Mouse (Mus musculus): ENCODE data around the gene Atp13a3. TPM values are rescaled to one million over a fixed set of nuclear protein-coding genes. Genes with fewer than 3 reads are reported as not detected.
"Not testable (repeated sequence)": the region's sequence is repeated elsewhere in the genome, so short reads cannot be mapped to it uniquely, and the experiment has no call there.

Atp13a3 gene
- total RNA-seq, 2 experiments from 2014 or later = 71.3 to 76.2 TPM

GRCm38 (mm10) chr16:30416284-30416683 is 10.5 kb upstream of the Atp13a3 start:
- no peak for DNase-seq (ENCODE audit: low spot score in 2 of 2)

GRCm38 (mm10) chr16:30412680-30413079 is 6.9 kb upstream of the Atp13a3 start:
- DNase-seq (ENCODE audit: low spot score in 2 of 2) = no peak

- no peak for DNase-seq (ENCODE audit: low spot score in 2 of 2)
Measured at GRCm38 (mm10) chr16:30410914-30411313, 5.1 kb upstream of the Atp13a3 start.

GRCm38 (mm10) chr16:30407513-30407912 is 1.7 kb upstream of the Atp13a3 start:
- DNase-seq (ENCODE audit: low spot score in 2 of 2) = no peak

DNA sequence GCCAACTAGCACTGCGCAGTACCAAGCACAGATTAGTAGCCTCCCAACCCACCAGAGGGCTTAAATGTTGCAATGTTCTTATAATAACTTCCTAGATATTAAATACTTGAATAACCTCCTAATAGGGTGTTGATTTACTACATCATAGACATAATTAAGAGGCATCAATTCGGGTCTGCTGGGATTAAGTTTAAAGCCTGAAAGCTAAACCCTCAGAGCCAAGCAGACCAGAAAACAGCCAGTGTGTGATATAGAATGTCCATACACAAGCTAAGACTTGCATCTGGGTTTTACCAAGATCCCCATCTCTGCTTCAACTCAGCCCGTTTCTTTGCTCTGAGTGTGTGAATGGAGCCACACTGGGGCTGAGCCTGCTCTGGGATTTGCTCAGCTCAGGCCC is 2.2 kb downstream of the Atp13a3 start:
- DNase-seq (ENCODE audit: low spot score in 2 of 2) = no peak

- no peak for DNase-seq (ENCODE audit: low spot score in 2 of 2)
Measured at GRCm38 (mm10) chr16:30397127-30398057, 8.4 kb downstream of the Atp13a3 start.

DNA sequence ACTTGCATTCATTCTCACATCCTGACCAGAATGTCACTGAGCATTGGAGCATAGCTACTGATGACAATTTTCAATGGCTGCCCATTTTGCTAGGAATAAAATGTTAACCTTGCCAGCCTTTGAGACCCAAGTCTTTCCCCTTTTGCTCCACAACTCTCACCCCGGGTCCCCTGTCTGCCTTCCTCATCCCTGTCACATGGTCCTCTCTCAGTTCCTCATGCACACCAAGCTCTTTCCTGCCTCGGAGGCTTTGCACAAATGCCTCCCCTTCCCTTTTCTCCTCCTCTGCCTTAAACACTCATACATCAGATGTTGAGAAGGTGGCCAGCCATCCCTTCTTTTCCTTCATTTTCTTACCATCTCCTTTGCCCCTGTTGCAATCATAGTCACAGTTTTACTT is 10.6 kb downstream of the Atp13a3 start:
- no peak for DNase-seq (ENCODE audit: low spot score in 2 of 2)

DNA sequence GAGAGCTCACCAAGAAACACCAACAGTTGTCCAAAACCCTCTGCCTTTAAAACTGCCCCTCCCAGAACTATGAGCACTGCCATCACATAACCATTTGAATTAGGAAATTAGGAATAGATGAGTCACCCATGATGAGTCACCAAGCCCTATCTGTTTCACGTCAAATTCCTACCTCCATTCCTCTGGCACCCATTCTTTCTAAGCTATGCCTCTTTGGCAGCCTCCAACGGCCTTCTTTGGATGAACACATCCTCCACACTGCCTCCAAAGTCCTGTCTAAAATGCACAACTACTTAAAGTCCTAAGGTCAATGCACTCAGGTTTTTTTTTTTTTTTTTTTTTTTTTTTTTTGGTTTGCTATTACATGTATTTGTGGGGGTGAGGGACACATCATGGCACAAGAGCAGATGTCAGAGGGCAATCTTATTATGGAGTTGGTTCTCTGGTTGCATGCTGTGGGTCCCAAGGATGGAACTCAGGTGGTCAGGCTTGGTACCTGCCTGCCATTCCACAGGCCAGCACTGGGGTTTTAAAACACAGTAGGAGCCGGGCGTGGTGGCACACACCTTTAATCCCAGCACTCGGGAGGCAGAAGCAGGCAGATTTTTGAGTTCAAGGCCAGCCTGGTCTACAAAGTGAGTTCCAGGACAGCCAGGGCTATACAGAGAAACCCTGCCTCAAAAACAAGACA is 15.0 kb downstream of the Atp13a3 start:
- DNase-seq (ENCODE audit: low spot score in 2 of 2) = no peak

GRCm38 (mm10) chr16:30389831-30390649 is 15.7 kb downstream of the Atp13a3 start:
- DNase-seq (ENCODE audit: low spot score in 2 of 2) = no peak

- DNase-seq (ENCODE audit: low spot score in 2 of 2) = peak in 1 of 2 experiments; percentile 14
Measured at GRCm38 (mm10) chr16:30389210-30389684, 16.5 kb downstream of the Atp13a3 start.

GRCm38 (mm10) chr16:30388522-30389209 is 17.1 kb downstream of the Atp13a3 start:
- peak; percentile 86 to 90 for DNase-seq (ENCODE audit: low spot score in 2 of 2)

GRCm38 (mm10) chr16:30387871-30388460 is 17.8 kb downstream of the Atp13a3 start:
- peak; percentile 20 to 36 for DNase-seq (ENCODE audit: low spot score in 2 of 2)

GRCm38 (mm10) chr16:30386911-30387439 is 18.8 kb downstream of the Atp13a3 start:
- DNase-seq (ENCODE audit: low spot score in 2 of 2) = no peak

DNA sequence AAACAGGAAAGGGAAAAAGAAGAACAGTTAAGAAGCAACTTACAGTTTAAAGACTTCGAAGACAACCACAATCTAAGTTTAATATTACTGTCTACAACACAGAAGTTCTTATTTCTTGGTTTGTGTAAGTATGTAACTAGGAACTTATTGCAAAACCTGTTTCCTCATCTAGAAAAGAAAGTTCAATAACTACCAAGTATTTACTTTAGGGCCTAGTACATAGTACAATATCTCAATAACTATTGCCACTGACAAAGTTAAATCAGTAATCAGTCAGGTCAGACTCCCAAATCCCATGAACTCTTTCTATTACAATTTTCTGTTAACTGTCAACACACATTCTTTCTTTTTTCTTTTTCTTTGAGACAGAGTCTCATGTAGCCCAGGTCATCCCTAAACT is 20.2 kb downstream of the Atp13a3 start:
- DNase-seq (ENCODE audit: low spot score in 2 of 2) = no peak

DNA sequence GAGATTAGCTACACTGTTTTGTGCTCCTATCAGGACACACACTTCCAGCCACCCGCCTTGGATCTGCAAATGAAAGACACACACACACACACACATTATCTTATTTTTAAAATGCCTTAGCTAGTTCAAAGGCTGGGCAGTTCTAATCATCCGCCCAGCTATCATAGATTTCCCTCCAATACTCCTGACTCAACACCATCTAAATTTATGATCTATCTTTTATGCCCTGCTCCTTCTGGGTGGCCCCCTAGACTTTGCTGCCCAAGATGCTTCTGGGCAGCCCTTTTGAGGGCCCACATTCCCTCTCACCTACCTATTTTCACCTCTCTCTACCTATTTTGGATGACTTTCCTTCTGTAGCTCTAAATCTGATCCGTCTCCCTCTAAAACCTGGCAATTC is 29.5 kb downstream of the Atp13a3 start:
- DNase-seq (ENCODE audit: low spot score in 2 of 2) = no peak

DNA sequence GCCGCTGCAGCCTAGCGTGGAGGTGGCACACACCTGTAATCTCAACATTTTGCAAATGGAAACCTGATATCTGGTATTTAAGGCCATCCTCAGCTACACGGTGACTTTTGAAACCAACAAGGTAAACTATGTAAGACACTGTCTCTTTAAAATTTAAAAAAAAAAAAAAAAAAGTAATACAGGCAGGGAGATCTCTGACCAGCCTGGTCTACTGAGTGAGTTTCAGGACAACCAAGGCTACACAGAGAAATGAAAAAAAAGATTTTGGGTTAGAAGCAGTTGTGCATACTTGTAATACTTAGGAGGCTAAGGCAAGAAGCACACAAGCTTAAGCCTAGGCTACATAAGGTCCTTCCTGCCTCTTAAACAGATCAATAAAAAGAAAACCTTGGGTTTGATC is 30.8 kb downstream of the Atp13a3 start:
- DNase-seq (ENCODE audit: low spot score in 2 of 2) = no peak

DNA sequence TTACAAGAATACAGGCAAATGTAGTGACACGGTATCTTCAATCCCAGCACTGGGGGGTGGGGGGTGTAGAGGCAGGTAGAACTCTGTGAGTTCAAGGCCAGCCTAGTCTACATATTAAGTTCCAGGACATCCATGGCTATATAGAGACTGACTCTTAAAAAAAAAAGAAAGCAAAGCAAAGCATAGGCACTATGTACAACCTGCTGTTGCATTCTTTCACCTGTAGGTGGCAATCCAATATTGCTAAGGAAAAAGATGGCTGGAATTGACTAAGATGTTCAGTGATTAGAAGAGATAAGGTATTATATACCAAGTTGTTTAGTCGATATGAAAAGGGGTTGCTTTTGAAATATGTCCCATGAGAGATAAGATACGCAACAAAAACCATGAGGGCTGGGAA is 31.5 kb downstream of the Atp13a3 start:
- DNase-seq (ENCODE audit: low spot score in 2 of 2) = peak; percentile 18 to 49

DNA sequence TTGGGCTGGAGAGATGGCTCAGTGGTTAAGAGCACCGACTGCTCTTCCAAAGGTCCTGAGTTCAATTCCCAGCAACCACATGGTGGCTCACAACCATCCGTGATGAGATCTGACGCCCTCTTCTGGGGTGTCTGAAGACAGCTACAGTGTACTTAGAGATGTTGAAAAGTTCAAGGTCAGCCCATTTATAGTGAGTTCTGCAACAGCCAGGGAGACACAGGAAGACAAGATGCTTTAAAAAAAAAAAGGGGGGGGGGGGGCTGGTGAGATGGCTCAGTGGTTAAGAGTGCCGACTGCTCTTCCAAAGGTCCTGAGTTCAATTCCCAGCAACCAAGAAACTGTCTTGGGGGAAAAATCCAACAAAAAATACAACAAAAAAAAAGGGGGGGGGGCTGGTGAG is 32.5 kb downstream of the Atp13a3 start:
- not testable (repeated sequence) for DNase-seq (ENCODE audit: low spot score in 2 of 2)

DNA sequence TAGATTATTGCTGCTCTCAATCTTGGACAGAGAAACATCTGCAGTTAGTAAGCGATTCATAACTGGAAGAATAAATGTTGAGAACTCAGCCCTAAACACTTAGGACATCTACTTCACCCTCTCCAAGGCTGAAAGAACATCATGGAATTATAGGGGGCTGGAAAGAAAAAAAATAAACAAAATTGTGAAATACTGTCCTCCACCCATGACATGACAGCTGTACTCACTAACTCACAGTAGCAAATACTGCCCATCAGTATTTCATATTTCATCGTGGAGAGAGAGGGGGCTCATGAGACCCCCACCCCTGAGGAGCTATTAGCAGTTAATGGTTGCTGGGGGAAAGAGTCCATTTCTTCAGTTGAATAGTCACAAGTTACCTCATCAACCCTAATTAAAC is 38.4 kb downstream of the Atp13a3 start:
- no peak for DNase-seq (ENCODE audit: low spot score in 2 of 2)

DNA sequence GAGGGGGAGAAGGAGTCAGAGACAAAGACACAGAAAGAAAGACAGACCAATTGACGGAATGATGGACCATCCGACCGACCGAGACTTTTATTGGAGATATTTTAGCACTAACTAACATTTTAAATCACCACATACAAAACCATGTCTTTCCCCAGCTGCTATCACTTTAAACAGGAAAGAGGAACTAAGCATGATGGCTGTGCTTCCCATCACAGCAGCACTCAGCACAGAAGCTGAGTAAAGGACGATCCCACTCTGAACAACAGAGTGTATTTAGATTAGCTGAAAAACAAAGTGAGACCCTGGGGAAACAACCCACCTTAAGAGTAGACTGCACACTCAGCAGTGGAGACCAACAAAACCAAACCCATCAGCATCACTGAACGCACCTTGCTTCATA is 41.2 kb downstream of the Atp13a3 start:
- DNase-seq (ENCODE audit: low spot score in 2 of 2) = no peak

Data from left cerebral cortex, adult 18-20 months (tissue).